Mouse (Mus musculus) right cerebral cortex, postnatal 25 days (tissue): ENCODE results near the gene Dync1li2.
A peak's percentile ranks its signal among the peaks of the same experiment; 100 is the strongest.

ENCODE experiments used
- DNase-seq: peaks from one replicate; pipeline ENCODE4 v3.0.0; 2022

Gene Dync1li2

DNA sequence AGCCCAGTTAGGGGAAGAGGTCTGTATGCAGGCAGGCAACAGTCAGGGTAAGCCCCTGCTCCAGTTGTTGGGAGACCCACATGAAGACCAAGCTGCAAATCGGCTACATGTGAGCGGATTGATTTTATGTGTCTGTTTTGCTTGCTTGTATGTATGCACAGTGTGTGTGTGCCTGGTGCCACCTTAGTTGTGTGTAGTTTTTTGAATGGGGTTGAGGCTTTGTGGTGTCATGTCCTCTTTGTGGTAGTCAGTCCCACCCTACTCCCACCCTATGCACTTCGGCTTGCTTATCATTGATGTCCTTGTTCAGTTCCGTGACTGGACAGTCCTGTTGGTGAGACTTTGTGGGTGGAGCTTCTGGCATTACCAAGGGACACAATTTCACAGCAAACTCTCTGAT is 29.1 kb downstream of the Dync1li2 start:
- DNase-seq = no peak

DNA sequence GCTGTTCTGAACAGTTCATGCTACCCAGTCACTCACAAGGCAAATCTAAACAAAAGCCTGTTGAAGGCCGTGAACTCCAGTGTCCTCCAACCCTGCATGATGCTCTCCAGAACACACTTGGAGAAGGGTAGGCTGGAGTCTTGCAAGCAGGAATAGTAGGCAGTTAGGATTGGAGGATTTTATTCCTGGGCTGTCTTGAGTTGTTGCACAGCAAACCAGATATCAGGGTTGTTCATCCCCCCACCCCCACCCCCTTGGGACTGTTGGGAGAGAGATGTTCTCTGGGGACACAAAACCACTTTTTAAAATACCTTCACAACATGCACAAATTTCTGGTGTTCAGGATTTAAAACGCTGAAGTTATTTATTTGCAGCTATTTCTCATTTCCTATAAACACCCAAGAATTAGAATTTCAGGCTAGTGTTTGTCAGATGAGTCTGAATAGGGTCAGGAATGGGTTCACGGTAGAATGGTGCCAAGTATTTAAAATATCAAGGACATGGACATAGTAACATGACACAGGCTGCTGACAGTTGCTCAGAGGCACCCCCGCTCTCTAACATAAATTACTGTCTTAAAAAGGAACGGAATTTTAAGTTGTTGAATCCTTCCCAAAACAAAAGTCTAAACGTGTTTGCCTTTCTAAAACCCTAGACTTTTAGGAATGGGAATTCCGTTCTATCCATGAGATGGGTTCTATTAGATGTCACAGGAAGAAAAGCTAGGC is 29.9 kb downstream of the Dync1li2 start:
- no peak for DNase-seq

DNA sequence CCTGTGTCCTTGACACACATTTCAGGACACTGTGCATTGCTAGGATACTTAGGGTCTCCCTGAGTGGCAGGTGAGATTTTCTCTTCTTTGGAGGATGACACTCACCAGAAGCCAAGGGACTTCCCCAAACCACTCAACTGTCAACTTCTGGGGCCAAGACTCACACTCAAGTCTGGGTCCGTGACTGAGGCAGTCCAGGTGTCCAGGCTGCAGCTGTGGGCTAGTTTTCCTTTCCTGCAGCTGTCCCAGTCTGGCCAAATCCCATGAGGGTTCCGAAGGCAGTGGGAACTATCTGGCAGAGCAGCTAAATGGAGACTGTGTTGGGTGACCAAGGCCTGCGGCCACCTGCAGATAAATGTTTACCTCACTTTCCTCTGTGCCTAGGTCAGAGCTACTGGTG is 30.9 kb downstream of the Dync1li2 start:
- no peak for DNase-seq

DNA sequence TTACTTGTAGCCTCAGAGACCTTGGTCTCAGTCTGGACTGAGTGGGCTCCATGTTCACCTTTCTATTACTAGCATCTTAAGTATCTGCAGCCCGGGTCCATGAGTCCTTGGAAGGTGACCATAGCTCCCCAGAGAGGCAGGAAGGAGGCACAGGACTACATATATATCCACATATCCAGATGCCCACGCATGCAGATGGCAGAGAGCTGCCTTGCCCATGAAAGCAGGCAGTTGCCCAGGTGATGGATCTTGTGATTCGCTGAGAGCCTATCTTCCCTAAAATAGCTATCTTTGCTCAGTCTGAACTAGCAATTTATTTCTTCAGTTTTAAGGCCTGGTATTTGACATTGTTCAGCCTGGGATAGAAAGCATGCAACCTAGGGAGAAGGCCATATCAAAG is 31.4 kb downstream of the Dync1li2 start:
- peak; percentile 76 for DNase-seq

DNA sequence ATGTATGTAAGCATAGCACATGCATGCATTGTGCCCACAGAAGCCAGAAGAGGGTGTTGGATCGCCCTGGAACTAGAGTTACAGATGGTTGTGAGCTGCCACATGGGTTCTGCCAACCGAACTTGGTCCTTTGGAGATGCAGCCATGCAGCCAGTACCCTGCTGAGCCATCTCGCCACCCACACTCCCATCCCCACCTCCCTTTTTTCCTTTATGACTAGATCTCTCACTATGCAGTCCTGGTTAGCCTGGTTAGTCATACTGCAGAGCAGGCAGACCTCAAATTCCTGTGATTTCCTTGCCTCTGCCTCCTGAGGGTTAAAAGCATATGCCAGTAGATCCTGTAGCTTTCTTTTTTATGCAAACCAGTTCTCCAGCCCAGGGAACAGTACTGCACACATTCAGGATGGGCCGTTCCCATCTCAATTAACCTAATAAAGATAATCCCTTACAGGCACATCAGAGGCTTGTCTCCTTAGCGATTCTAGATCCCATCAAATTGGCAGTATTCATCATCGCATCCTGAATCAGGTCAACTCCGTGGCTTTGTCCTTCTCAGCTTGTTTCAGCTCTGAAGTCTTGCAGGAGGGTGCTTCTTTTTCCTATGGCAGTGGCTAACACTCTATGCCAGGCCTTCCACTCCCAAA is 32.1 kb downstream of the Dync1li2 start:
- peak; percentile 55 for DNase-seq

DNA sequence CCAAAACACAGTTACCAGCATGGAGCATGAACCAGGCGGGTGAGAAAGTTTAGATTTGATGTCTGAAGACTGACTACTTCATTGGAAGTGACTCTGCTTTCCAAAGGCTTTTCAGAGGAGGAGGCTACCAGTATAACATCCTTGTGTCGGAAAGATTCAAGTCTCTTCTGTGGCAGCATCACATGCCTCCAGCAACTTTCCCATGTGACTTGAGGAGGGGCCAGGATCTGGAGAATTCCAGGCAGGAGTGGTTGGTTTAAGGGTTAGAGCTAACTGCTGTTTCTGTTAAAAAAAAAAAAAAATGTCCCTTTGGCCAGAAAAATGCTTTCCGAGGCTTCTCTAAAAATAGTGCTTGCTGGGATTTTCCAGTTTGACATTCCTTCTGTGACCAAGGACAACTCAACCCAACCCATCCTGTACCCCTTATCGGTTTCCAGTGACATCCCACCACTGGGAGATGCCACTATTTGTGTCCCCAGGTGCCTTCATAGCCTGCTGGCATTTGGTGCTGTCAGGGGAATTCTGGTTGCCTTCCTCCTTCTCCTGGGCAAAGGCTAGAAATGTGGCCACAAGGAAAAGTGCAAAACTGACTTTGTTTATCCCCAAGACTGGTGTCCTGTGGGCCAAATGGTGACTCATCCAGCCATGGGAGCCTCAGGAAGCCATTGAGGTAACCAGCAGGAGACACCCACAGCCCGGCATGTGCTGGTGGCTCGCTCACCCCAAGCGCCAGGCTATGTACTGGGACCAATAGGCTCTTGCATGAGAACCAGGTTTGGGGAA is 34.3 kb downstream of the Dync1li2 start:
- no peak for DNase-seq

DNA sequence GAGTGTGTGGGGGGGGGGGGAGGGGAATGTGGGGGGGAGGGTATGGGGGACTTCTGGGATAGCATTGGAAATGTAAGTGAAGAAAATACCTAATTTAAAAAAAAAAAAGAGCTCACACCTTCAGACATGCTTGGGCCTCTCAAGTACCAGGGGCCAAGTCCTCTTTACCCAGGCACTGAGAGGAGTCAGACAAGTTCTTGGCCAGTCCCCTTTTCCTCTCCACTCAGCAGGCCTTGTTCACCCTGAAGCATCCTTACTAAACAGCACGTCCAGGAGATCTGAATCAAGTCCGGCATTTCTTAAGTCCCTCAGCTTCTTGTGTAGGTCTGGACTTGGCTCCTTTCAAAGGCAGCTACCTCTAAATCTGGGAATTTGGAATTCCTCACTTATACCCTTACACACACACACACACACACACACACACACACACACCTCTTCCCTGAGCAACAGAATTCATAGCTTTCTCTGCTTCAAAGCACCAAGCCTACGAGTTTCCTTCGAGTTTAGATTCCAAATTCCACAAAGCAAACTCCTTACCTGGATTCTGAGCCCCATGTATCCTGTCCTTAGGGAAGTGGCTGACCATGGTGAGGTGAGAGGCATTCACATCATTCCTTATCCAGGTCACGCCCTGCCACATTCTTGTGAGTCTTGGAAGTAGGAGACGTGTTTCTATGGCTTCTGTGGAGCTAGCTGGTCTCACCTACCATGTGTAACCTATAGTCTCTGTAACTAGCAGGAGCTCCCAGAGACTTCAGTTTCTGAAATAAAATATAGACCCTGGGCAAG is 36.3 kb downstream of the Dync1li2 start:
- no peak for DNase-seq

DNA sequence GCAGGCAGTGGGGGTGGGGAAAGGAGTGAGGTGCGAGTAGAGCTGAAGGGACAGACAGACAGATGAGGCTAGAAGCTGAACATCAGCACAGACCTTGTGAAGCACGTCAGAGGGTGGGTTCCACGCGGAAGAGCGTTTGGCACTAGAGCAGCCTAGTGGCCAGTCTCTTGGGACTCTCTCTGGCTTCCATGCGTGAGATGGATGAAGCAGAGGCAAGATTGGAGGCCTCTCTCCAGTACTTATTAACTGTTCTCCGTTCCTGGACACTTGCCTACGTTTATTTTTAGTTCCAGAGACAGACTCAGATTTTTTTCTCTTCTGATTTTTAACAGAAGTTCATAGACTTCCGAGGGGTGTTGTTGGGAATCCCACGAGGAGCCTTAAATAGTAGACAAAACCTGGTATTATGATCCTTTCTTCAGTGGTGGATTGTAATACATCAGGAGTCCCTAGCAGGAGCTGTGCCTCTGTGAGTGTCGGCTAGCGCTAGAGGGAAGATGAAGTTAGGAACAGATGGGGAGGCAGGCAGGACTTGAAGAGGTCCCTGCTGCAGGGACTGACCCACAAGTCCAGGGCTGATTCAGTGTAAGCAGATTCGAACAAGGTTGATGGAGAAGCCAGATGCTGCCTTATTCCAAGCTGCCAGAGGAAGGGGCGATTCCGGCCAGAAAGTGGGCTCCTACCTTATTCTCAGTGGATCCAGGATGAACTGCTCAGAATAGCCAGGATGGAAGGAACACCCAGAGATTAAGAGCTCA is 37.2 kb downstream of the Dync1li2 start:
- DNase-seq = no peak

DNA sequence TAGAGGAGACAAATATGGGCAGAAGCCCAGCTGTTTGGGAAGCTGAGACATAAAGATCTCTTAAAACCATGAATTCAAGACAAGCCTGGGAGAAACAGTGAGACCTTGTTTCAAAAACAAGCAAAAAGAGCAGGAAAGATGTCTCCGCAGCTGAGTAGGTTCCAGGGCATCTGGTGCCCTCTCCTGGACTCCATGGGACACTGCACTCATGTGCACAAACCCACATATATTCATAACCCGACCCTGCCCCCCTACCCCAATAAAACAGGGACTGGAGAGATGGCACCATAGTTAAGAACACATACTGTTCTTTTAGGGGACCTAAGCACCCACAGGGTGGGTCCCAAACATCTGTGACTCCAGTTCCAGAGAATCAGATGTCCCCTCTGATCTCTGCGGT is 39.3 kb downstream of the Dync1li2 start:
- DNase-seq = no peak

DNA sequence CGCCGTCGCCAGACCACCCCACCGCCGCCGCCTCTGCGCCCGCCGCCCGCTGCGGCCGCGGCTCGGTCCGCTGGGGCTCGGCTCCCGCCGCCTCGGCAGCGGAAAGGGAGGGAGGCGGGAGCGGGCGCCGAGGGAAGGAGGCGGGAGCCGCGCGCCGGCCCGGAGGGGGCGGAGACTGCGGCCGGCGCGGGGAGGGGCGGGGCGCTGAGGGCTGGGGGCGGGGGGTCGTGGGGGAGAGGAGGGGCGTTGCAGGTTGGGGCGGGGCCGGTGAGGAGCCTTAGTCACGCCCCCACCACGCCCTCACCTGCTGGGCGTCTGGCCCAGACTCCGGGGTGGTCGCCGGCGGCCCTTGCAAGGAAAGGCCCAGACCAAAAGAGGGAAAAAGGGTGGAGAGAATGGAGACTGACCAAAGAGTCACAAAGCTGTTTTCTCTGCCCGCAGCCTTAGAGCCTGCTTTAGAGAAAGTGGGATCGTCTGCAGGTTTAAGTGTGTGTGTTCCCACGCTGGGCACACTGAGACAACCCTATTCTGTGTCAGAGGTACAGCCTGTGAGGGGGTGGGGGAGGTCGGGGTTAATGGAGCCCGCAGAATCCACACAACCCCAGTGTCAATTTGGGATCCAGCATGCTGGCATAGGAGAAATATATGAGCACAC is 47.0 kb downstream of the Dync1li2 start, which contains the start of gene Cmtm4:
TSS of gene Cmtm4 (minus strand) at position 105 of the 655 bp plus-strand sequence.
- DNase-seq = peak; percentile 73

DNA sequence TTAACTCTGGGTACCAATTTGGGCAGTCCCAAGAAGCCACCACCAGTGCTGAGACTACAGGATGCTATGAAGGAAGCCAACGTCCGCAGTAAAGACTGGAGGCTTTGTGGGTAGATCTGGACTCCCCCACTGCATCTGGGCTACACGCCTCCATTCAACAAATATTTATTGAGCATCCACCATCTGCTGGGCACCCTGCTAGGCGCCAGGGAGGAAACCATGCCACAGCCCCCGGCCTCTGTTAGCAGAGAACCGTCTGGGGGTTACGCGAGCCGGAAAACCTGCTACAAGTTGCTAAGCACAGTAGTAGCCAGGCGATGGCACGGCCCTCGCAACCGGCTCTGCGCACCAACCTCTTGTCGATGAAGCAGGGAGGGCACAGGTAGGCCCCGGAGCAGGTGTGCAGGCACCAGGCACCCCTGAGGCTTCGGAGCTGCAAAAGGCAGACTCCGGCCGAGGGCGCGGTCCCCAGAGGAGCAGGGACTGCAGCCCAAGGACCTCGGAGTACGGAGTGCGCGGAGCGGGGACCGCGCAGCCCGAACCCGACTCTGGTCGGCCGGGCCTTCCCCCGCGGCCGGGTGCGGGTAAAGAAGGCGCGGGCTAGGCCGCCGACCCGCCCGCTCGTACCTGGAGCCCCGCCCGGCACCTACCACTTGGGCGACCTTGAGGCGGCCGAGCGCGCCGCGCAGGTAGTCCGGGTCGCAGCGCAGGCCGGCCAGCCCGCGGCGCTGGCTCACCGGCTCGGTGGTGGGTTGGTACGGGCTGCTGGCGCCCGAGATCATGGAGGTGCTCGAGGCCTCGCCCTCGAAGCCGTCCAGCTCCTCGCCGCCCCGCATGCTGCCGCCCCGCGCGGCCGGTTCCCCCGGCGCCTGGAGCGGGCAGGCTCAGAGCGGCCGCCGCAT is 47.8 kb downstream of the Dync1li2 start:
- peak; percentile 58 for DNase-seq

DNA sequence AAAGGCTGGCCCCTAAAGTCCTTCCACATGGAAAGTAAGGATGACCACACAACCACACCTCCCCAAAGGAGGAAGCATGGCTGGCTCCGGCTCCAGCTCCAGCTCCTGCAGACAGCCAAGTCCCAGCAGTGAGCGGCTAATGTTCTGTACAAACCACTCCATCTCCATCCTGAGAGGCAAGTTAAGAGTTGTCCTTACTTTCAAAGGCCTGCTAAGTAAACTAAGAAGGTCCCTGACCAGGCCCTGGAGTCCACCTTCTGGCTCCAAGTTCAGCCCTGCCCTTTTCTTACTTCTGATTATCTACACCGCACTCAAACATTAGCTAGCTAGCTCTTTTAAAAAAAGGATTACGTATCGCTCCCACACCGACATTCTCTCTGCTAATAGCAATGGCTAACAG is 49.1 kb downstream of the Dync1li2 start:
- no peak for DNase-seq

DNA sequence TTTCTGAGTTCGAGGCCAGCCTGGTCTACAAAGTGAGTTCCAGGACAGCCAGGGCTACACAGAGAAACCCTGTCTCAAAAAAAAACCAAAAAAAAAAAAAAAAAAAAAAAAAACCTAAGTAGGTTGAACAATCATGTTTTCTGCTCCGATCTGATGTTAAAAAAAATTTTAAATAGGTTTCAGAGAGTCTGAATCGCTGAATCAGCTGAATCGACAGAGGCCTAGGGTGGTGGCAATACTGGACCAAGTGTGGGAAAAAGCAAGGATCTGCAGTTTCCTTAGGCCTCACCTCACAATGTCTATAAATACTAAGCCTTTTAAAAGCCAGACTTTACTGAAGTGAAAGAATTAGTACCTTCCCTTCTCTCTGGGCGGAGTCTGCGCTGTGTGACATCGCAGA is 49.7 kb downstream of the Dync1li2 start:
- DNase-seq = no peak

DNA sequence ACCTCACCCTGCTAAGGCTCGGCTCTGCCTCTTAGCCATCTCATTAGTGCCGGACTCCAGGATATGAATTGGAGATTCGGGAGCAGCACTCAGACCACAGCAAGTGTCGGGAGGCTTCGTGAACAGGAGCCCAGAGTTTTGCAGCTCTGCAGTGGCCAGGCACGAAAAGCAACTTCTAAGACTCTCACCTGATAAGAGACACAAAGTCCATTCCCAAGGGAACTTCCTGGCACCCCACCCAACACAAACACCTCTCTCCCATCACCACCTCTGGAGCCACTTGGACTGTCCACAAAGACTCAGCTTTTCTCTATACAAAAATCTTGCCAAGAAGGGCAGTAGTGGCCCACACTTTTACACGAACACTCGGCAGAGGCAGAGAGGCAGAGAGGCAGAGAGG is 52.6 kb downstream of the Dync1li2 start:
- DNase-seq = no peak

DNA sequence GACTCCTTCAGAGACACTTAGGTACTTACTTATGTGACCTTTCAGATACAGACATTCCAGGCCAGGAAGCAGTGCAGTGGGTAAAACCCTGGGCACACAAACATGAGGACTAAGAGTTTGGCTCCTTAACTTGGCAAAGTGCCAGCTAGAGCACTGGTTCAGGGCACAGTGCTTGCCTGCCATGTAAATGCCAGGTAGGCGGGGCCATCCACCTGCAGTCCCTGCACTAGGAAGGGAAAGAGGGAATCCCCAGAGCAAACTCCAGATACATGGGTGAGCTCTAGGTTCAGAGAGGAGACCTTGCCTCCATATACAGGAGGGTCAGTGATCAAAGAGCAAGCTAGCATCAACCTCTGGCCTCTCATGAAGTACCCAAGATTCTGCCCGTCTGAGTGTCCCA is 54.9 kb downstream of the Dync1li2 start:
- no peak for DNase-seq

DNA sequence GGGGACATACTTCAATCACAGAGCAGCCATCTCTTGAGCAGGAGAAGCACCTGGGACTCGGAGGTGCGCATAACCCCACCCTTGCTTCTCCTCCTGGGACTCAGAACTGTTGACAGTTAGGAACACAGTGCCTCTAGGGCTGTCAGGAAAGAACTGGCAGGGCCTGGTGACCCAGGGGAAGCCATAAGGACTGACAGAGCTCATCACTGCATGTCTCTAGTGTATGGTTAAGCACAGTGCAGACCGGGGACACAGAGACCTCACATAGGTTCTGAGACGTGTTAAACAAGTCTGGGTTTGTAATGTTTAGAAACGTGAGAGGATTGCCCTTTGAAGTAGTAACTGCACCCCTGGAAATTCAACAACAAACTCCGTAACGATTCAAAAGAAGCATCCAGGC is 55.3 kb downstream of the Dync1li2 start:
- DNase-seq = no peak

DNA sequence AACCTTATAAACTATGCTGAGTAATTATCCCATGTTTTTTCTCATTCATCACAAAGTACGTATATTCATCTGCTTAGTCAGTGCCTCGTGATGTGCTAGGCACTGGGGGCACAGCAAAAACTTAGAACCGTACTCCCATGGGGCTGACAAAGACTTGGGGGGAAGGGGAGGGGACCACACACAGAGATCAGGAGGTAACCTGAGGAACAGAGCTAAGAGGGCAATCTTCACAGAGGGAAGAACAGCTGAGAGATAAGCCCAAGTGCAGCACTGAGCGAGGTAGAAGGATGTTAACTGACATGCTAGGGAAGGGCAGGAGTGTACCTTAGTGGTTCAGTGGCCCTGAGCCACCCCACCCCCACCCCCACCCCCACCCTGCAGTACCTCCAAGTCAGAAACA is 56.2 kb downstream of the Dync1li2 start:
- DNase-seq = no peak

DNA sequence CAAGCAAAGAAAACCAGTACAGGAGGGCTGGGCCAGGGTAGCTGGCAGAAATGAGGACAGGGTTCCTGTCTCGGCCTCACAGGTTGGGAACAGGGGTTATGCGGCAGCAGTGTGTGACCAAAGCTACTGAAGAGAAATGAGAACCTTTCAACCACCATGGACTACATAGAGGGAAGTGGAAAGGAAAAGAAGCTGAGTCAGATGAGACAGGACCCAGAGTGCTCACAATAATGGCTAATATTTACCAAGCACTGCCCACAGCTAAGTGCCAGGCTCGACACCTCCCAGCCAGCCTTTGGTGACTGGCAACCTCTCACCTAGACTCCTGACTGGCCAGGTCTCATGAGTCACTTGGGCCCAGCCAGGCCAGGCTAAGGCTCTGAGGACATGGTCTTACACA is 58.9 kb downstream of the Dync1li2 start:
- DNase-seq = no peak

DNA sequence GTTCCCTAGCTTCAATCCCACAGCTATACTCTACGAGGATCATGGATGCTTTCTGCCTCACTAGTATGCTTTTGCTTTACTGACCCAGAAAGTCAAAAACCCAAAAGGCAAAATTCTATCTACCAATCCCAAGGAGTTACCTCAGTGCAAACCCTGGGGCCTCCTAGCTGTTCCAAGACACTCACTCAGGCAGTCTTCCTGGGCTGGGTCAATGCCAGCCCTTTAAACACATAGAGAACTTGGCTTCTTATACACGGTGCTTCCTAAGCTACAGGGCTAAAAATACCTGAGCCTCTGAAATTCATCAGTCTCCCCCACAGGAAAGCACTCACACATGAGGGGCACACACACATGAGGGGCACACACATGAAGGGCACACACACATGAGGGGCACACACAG is 59.6 kb downstream of the Dync1li2 start:
- no peak for DNase-seq

DNA sequence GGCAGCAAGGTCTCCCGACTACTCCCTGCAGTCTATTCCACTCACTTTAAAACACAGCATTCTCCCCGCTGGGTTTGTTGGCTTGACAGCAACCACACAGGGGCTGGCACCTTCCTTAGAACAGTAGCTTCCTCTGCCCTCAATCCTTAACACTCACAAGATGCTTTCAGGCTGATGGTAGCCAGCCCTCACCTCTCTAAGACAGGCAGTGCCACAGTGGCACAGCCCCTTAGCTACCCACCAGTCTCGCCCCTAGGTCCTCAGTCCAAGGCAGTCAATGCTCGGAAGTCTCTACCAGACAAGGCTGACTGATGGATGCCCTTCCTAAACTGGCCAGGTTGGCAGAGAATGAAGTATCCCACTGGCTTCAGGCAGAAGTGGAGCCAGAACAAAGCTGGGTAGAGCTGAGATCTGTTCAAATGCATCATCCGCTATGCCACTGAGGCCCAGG is 61.9 kb downstream of the Dync1li2 start:
- no peak for DNase-seq

DNA sequence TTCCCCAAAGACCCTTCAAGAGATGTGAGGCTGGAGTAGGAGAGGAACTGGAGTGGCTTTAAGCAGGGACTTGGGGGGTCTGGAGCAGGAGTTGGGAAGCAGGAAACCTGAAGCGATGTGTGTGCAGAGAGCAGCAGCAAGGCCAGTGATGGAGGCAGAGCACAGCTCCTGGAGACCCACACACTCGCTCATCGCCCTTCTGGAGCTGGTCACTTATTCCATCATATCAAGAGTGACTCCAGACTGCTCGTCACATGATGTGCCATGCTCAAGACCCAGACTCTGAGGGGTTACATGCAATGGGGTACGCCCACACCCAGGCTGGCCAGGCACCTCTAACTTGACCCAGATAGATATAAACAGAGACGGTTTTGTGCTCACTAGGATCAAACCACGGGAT is 62.6 kb downstream of the Dync1li2 start:
- DNase-seq = no peak
